Mouse (Mus musculus) cerebellum, adult 2 months (tissue): Measurements from ENCODE around the gene Il6st. TPM values are rescaled to one million over a fixed set of nuclear protein-coding genes. Genes with fewer than 3 reads are reported as not detected.

Source experiments
- DNase-seq, 2 experiments: peaks; one replicate each; pipeline ENCODE4 v3.0.0; 2021
- H3K27ac ChIP-seq: fragments of 200-500 bp; 2 replicates; pipeline ENCODE4 v1.5.1; 2012; ENCODE audit warnings: low read length, control low read depth, inconsistent platforms; ENCODE audit not compliant: insufficient read depth
- H3K27me3 ChIP-seq: fragments of 200-500 bp; 2 replicates; pipeline ENCODE4 v1.6.1; 2012; ENCODE audit warnings: inconsistent platforms, mild to moderate bottlenecking, low read length, moderate library complexity; ENCODE audit not compliant: control insufficient read depth, insufficient read depth
- H3K4me1 ChIP-seq: fragments of 200-500 bp; 2 replicates; pipeline ENCODE4 v1.6.1; 2011; ENCODE audit warnings: low read length; ENCODE audit not compliant: control insufficient read depth, insufficient read depth
- H3K4me3 ChIP-seq: fragments of 200-500 bp; replicated peaks from 2 replicates; pipeline ENCODE3; 2011; ENCODE audit warnings: mild to moderate bottlenecking, low read depth, low read length, control low read depth; ENCODE audit not compliant: insufficient read depth
- CTCF ChIP-seq: fragments of 200-500 bp; IDR thresholded peaks from 2 replicates; pipeline ENCODE4 v1.5.1; 2011; ENCODE audit warnings: low read depth, mild to moderate bottlenecking, control low read depth, low read length, moderate library complexity, borderline replicate concordance; ENCODE audit not compliant: insufficient read depth
- POLR2A ChIP-seq: fragments of 200-500 bp; IDR thresholded peaks from 2 replicates; pipeline ENCODE4 v1.6.1; 2011; ENCODE audit warnings: low read length, control low read depth, borderline replicate concordance; ENCODE audit not compliant: insufficient read depth
- whole genome bisulfite sequencing: fragments of 180-500 bp; shearing (Covaris S2); methylation state at CpG from one replicate; pipeline ENCODE4 v1.1.7; 2018; 5-methylcytosine and 5-hydroxymethylcytosine counted together
- polyA plus RNA-seq: library from polyadenylated mRNA; depleted of rRNA; stranded (reverse); fragments of >200 nt; gene quantifications from 2 replicates; pipeline ENCODE4 v1.2.3, GENCODE M21; 2012

Il6st gene
- polyA plus RNA-seq, 1 experiment: 32.8 TPM

- Histone ChIP-seq H3K27ac (no peak overlapping the region), H3K27me3 (no peaks in the 10 kb centered on the region), H3K4me3 (no peak overlapping the region), H3K4me1 (no peaks in the 10 kb centered on the region)
- no peak for DNase-seq
- TF ChIP-seq CTCF (no peak), POLR2A (no peak)
- WGBS: 81% methylated on average over 3 of the region's 3 CpGs
Observed at GRCm38 (mm10) chr13:112522896-112523295, 59.0 kb downstream of the Il6st start.

GRCm38 (mm10) chr13:112523346-112523970 lies 59.6 kb downstream of the Il6st start:
- no peak overlapping the region for H3K27ac ChIP-seq
- no peaks in the 10 kb centered on the region for H3K4me1 ChIP-seq
- DNase-seq: no peak
- WGBS: 48% methylated on average over 10 of the region's 10 CpGs
- TF ChIP-seq POLR2A: no peak
- no peak for TF ChIP-seq CTCF
- no peak overlapping the region for H3K4me3 ChIP-seq
- no peaks in the 10 kb centered on the region for H3K27me3 ChIP-seq

- no peak for TF ChIP-seq POLR2A
- TF ChIP-seq CTCF: no peak
- no peak overlapping the region for H3K4me3 ChIP-seq
- H3K27ac ChIP-seq: no peak overlapping the region
- WGBS: 8% methylated on average over 1 of the region's 1 CpGs
- no peak for DNase-seq
- no peaks in the 10 kb centered on the region for H3K27me3 ChIP-seq
- H3K4me1 ChIP-seq: no peaks in the 10 kb centered on the region
Observed at GRCm38 (mm10) chr13:112527186-112527585, 63.3 kb downstream of the Il6st start.

GRCm38 (mm10) chr13:112529893-112530292 lies 66.0 kb downstream of the Il6st start:
- no peak overlapping the region for H3K4me3 ChIP-seq
- H3K4me1 ChIP-seq: no peaks in the 10 kb centered on the region
- DNase-seq: peak; percentile 35 to 45
- 33% methylated on average over 3 of the region's 3 CpGs for WGBS
- TF ChIP-seq CTCF: peak; percentile 66
- no peak for TF ChIP-seq POLR2A
- H3K27ac ChIP-seq: no peak overlapping the region
- no peaks in the 10 kb centered on the region for H3K27me3 ChIP-seq

GRCm38 (mm10) chr13:112532235-112532634 lies 68.4 kb downstream of the Il6st start:
- Histone ChIP-seq H3K4me1 (no peaks in the 10 kb centered on the region), H3K27me3 (no peaks in the 10 kb centered on the region), H3K4me3 (no peak overlapping the region), H3K27ac (no peak overlapping the region)
- WGBS: 91% methylated on average over 6 of the region's 6 CpGs
- no peak for DNase-seq
- TF ChIP-seq CTCF (no peak), POLR2A (no peak)

GRCm38 (mm10) chr13:112533556-112533955 lies 69.7 kb downstream of the Il6st start:
- Histone ChIP-seq H3K4me3 (no peak overlapping the region), H3K27ac (no peak overlapping the region), H3K27me3 (no peaks in the 10 kb centered on the region), H3K4me1 (no peaks in the 10 kb centered on the region)
- 18% methylated on average over 9 of the region's 9 CpGs for WGBS
- peak in 1 of 2 experiments; percentile 7 for DNase-seq
- TF ChIP-seq CTCF: no peak
- no peak for TF ChIP-seq POLR2A

- TF ChIP-seq CTCF: no peak
- no peak for TF ChIP-seq POLR2A
- no peaks in the 10 kb centered on the region for H3K4me1 ChIP-seq
- 80% methylated on average over 4 of the region's 4 CpGs for WGBS
- DNase-seq: no peak
- no peak overlapping the region for H3K27ac ChIP-seq
- no peaks in the 10 kb centered on the region for H3K27me3 ChIP-seq
- no peak overlapping the region for H3K4me3 ChIP-seq
Observed at GRCm38 (mm10) chr13:112536611-112537010, 72.7 kb downstream of the Il6st start.

- no peak for TF ChIP-seq CTCF
- no peak for TF ChIP-seq POLR2A
- Histone ChIP-seq H3K27me3 (no peaks in the 10 kb centered on the region), H3K4me1 (no peaks in the 10 kb centered on the region), H3K4me3 (no peak overlapping the region), H3K27ac (no peak overlapping the region)
- no peak for DNase-seq
- 92% methylated on average over 7 of the region's 7 CpGs for WGBS
Observed at GRCm38 (mm10) chr13:112537065-112537464, 73.2 kb downstream of the Il6st start.
